Mouse (Mus musculus) ES-E14 (cell line): Measurements from ENCODE around the gene F2. TPM values are rescaled to one million over a fixed set of nuclear protein-coding genes. Genes with fewer than 3 reads are reported as not detected.
"Not testable (repeated sequence)": the region's sequence is repeated elsewhere in the genome, so short reads cannot be mapped to it uniquely, and the experiment has no call there.

ENCODE experiments used
- DNase-seq: peaks from one replicate; pipeline ENCODE4 v3.0.0-alpha.2; 2013; ENCODE audit warnings: low read depth, low spot score
- H3K27ac ChIP-seq: 2 replicates; pipeline ENCODE4 v1.5.1; 2012; ENCODE audit warnings: low read depth, mild to moderate bottlenecking, low read length, moderate library complexity, mixed read lengths; ENCODE audit not compliant: poor library complexity, insufficient read depth, severe bottlenecking
- H3K36me3 ChIP-seq: 2 replicates; pipeline ENCODE4 v1.6.1; 2012; ENCODE audit warnings: mild to moderate bottlenecking, low read length, moderate library complexity, mixed read lengths; ENCODE audit not compliant: control insufficient read depth, poor library complexity, insufficient read depth, severe bottlenecking
- H3K4me1 ChIP-seq, 2 experiments: fragments of 150-350 bp in 1 of 2; sonication (generic) in 1 of 2; 2 replicates each; pipeline ENCODE4 v1.6.1; 2012; ENCODE audit warnings: low read length in 2 of 2, mild to moderate bottlenecking in 1 of 2, mixed read lengths in 1 of 2; ENCODE audit not compliant: control insufficient read depth in 2 of 2, insufficient read depth in 2 of 2, poor library complexity in 1 of 2
- H3K4me3 ChIP-seq, 2 experiments: fragments of 150-350 bp in 1 of 2; sonication (generic) in 1 of 2; 2 replicates each; pipeline ENCODE4 v1.5.1; 2012; ENCODE audit warnings: low read length in 2 of 2, low read depth in 1 of 2, mild to moderate bottlenecking in 1 of 2, mixed read lengths in 1 of 2; ENCODE audit not compliant: insufficient read depth in 1 of 2, poor library complexity in 1 of 2, severe bottlenecking in 1 of 2
- H3K9ac ChIP-seq: 2 replicates; pipeline ENCODE4 v1.6.1; 2012; ENCODE audit warnings: low read depth, mild to moderate bottlenecking, low read length, mixed read lengths; ENCODE audit not compliant: poor library complexity, insufficient read depth, severe bottlenecking
- H3K9me3 ChIP-seq: fragments of 150-350 bp; sonication (generic); 2 replicates; pipeline ENCODE4 v1.6.1; 2012; ENCODE audit warnings: low read depth, mild to moderate bottlenecking, low read length; ENCODE audit not compliant: control insufficient read depth, insufficient read depth
- CHD2 ChIP-seq: IDR thresholded peaks from 2 replicates; pipeline ENCODE4 v1.6.1; 2014; ENCODE audit warnings: mild to moderate bottlenecking, low read depth, low read length, inconsistent platforms
- HCFC1 ChIP-seq: IDR thresholded peaks from 2 replicates; pipeline ENCODE4 v1.6.1; 2012; ENCODE audit warnings: low read length, inconsistent platforms, borderline replicate concordance; ENCODE audit not compliant: insufficient read depth
- MAFK ChIP-seq: IDR thresholded peaks from 2 replicates; pipeline ENCODE4 v1.6.1; 2014; ENCODE audit warnings: mild to moderate bottlenecking, low read depth, low read length, inconsistent platforms; ENCODE audit not compliant: insufficient read depth
- ZC3H11A ChIP-seq: IDR thresholded peaks from 2 replicates; pipeline ENCODE4 v1.6.1; 2012; ENCODE audit warnings: low read depth, mild to moderate bottlenecking, inconsistent platforms, low read length, borderline replicate concordance
- ZNF384 ChIP-seq: IDR thresholded peaks from 2 replicates; pipeline ENCODE4 v1.6.1; 2012; ENCODE audit warnings: low read depth, low read length, inconsistent platforms
- in situ Hi-C, 2 experiments: fragments of 600-800 bp; cut with MboI; formaldehyde crosslinking; loops; one replicate each; pipeline ENCODE4 v1.15.1; 2025; ENCODE audit warnings: low sequenced_read_pairs in 2 of 2, inconsistent platforms in 1 of 2; ENCODE audit not compliant: unreplicated experiment in 2 of 2
- total RNA-seq: library from RNA; depleted of rRNA; stranded (reverse); fragments of 300-350 nt; gene quantifications from 2 replicates; pipeline ENCODE4 v1.2.3, GENCODE M21; 2012

Gene F2
- total RNA-seq, 1 experiment: 1.4 TPM

GRCm38 (mm10) chr2:91628171-91628570 lies 8.0 kb downstream of the F2 start:
- Histone ChIP-seq H3K4me1 (peaks cover 0 to 7% of the 10 kb centered on the region in 2 experiments; a peak in 1 of 4 replicates), H3K27ac (no peak overlapping the region), H3K36me3 (no peaks in the 10 kb centered on the region), H3K4me3 (no peak overlapping the region), H3K9me3 (no peaks in the 10 kb centered on the region), H3K9ac (no peak overlapping the region)
- in situ Hi-C loops: no loop called here
- DNase-seq: no peak
- TF ChIP-seq ZC3H11A (no peak), HCFC1 (no peak), ZNF384 (no peak), MAFK (no peak), CHD2 (no peak)

- TF ChIP-seq ZC3H11A: no peak
- no peak for TF ChIP-seq ZNF384
- no peak for TF ChIP-seq CHD2
- TF ChIP-seq MAFK: no peak
- no peak for TF ChIP-seq HCFC1
- H3K27ac ChIP-seq: no peak overlapping the region
- H3K4me1 ChIP-seq: 0 out of 4 replicates have a peak, but pooled peaks cover 0 to 4% of the 10 kb centered on the region in 2 experiments
- no peak for DNase-seq
- in situ Hi-C loops: no loop called here
- no peak overlapping the region for H3K4me3 ChIP-seq
- no peak overlapping the region for H3K9ac ChIP-seq
- no peaks in the 10 kb centered on the region for H3K9me3 ChIP-seq
- no peaks in the 10 kb centered on the region; the same call in 1 of the 2 replicates for H3K36me3 ChIP-seq
These were observed 8.7 kb downstream of the F2 start for GRCm38 (mm10) chr2:91627486-91627885.

DNA sequence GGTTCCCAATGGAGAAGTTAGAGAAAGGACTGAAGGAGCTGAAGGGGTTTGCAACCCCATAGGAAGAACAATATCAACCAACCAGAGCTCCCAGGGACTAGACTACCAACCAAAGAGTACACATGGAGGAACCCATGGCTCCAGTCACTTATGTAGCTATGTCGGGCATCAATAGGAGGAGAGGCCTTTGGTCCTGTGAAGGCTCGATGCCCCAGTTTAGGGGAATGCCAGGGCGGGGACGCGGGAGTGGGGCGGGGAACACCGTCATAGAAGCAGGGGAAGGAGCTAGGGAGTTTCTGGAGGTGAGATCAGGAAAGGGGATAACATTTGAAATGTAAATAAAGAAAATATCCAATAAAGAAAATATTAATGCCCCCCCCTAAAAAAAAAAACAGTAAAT lies 12.8 kb downstream of the F2 start:
- H3K9me3 ChIP-seq, H3K4me3 ChIP-seq, H3K4me1 ChIP-seq, DNase-seq, H3K27ac ChIP-seq, H3K9ac ChIP-seq, in situ Hi-C loops: not testable (repeated sequence)
- peaks cover 16% of the 10 kb centered on the region for H3K36me3 ChIP-seq

- H3K4me3 ChIP-seq: no peak overlapping the region
- no peak overlapping the region for H3K9ac ChIP-seq
- no peak for TF ChIP-seq MAFK
- no peak for TF ChIP-seq ZC3H11A
- no peak for TF ChIP-seq ZNF384
- TF ChIP-seq CHD2: no peak
- TF ChIP-seq HCFC1: no peak
- no peak overlapping the region for H3K27ac ChIP-seq
- H3K9me3 ChIP-seq: no peaks in the 10 kb centered on the region
- DNase-seq: no peak
- no peaks in the 10 kb centered on the region for H3K4me1 ChIP-seq
- in situ Hi-C loops: no loop called here
- H3K36me3 ChIP-seq: peaks cover 18% of the 10 kb centered on the region
These were observed 13.9 kb downstream of the F2 start for GRCm38 (mm10) chr2:91622356-91622755.

GRCm38 (mm10) chr2:91609370-91609769 lies 26.8 kb downstream of the F2 start:
- H3K36me3 ChIP-seq, H3K4me1 ChIP-seq, H3K9me3 ChIP-seq, in situ Hi-C loops, H3K27ac ChIP-seq, H3K9ac ChIP-seq, H3K4me3 ChIP-seq: not testable (repeated sequence)
- peak; percentile 17 for DNase-seq
